Mouse (Mus musculus) small intestine, adult 2 months (tissue): Measurements from ENCODE around the gene Cdh13. TPM values are rescaled to one million over a fixed set of nuclear protein-coding genes. Genes with fewer than 3 reads are reported as not detected.
A peak's percentile ranks its signal among the peaks of the same experiment; 100 is the strongest.
"Not testable (repeated sequence)": the region's sequence is repeated elsewhere in the genome, so short reads cannot be mapped to it uniquely, and the experiment has no call there.

Experiments used
- H3K27ac ChIP-seq: fragments of 200-500 bp; 2 replicates; pipeline ENCODE4 v1.5.1; 2012; ENCODE audit warnings: low read depth, low read length, control low read depth, inconsistent platforms; ENCODE audit not compliant: insufficient read depth
- H3K27me3 ChIP-seq: fragments of 200-500 bp; 2 replicates; pipeline ENCODE4 v1.6.1; 2012; ENCODE audit warnings: mild to moderate bottlenecking, moderate library complexity, low read length, inconsistent platforms; ENCODE audit not compliant: control insufficient read depth, insufficient read depth
- H3K36me3 ChIP-seq: fragments of 200-500 bp; 2 replicates; pipeline ENCODE4 v1.6.1; 2012; ENCODE audit warnings: mild to moderate bottlenecking, low read length, control low read depth, inconsistent platforms; ENCODE audit not compliant: control insufficient read depth, insufficient read depth
- H3K4me1 ChIP-seq: fragments of 200-500 bp; 2 replicates; pipeline ENCODE4 v1.6.1; 2012; ENCODE audit warnings: low read length, inconsistent platforms, mixed read lengths; ENCODE audit not compliant: control insufficient read depth, insufficient read depth, insufficient read length
- H3K4me3 ChIP-seq: fragments of 200-500 bp; 2 replicates; pipeline ENCODE4 v1.5.1; 2012; ENCODE audit warnings: low read depth, mild to moderate bottlenecking, control low read depth, inconsistent platforms, low read length, moderate library complexity
- CTCF ChIP-seq: fragments of 200-500 bp; IDR thresholded peaks from 2 replicates; pipeline ENCODE4 v1.5.1; 2012; ENCODE audit warnings: low read depth, mild to moderate bottlenecking, control low read depth, inconsistent platforms, low read length, moderate library complexity, mixed read lengths; ENCODE audit not compliant: insufficient replicate concordance, insufficient read length; ENCODE audit errors: extremely low read depth
- POLR2A ChIP-seq: fragments of 200-500 bp; IDR thresholded peaks from 2 replicates; pipeline ENCODE4 v1.6.1; 2012; ENCODE audit warnings: low read depth, mild to moderate bottlenecking, control low read depth, inconsistent platforms, low read length, moderate library complexity
- WGBS: fragments of 180-500 bp; shearing (Covaris S2); methylation state at CpG from one replicate; pipeline ENCODE4 v1.1.7; 2018; 5-methylcytosine and 5-hydroxymethylcytosine counted together
- polyA plus RNA-seq: library from polyadenylated mRNA; depleted of rRNA; stranded (reverse); fragments of >200 nt; gene quantifications from 2 replicates; pipeline ENCODE4 v1.2.3, GENCODE M21; 2012

Gene Cdh13
- polyA plus RNA-seq, 1 experiment, result 4.6 TPM

DNA sequence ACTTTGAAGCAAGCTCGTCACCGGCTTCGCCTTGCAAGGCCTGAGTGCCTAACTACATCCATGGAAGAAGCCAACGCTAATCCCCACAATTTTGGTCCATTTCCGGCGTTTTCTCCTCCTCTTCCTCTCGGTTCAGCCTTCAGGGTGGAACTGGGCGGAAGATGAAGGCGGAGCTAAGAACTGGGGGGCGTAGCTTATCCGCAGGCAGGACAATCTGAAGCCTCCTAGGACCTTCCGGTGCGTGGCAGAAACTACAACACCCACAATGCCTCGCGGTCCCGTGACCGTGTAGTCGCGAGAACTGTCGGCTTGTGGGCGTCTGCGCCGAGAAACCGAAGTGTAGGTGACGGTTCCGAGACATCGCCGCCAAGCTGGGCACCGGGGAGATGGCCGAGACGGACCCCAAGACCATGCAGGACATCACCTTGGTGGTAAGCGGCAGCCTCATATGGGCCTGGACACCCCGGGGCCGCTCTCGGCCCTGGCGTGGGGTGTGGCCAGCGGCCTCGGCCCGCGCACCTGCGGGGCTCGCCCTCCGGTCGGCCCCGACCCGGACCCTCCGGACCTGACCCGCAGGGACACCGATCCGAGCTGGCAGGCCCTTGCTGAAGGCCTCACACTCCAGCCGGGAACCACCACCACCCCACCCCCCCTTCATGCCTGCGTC is 1060.8 kb downstream of the Cdh13 start, which contains the start of gene Hsbp1:
TSS of gene Hsbp1 (plus strand) at position 299 of the 667 bp plus-strand sequence.
- H3K4me1 ChIP-seq, result peaks cover 6% of the 10 kb centered on the region
- H3K4me3 ChIP-seq, result peak within 1 kb of the TSS; percentile 81
- H3K36me3 ChIP-seq, result peaks cover 24% of the 10 kb centered on the region
- TF ChIP-seq POLR2A (peak; percentile 43; the same call in 1 of the 2 replicates), CTCF (no peak)
- no peaks in the 10 kb centered on the region for H3K27me3 ChIP-seq
- WGBS, result 3% methylated on average over 52 of the region's 52 CpGs
- no peak within 1 kb of the TSS for H3K27ac ChIP-seq

GRCm38 (mm10) chr8:119345029-119345682 is 1061.6 kb downstream of the Cdh13 start:
- peaks cover 6% of the 10 kb centered on the region for H3K4me1 ChIP-seq
- TF ChIP-seq POLR2A (no peak), CTCF (no peak)
- H3K4me3 ChIP-seq, result peak overlapping the region; percentile 81
- peaks cover 26% of the 10 kb centered on the region for H3K36me3 ChIP-seq
- 41% methylated on average over 22 of the region's 22 CpGs for WGBS
- H3K27me3 ChIP-seq, result no peaks in the 10 kb centered on the region
- no peak overlapping the region for H3K27ac ChIP-seq

- WGBS, result 85% methylated on average over 15 of the region's 15 CpGs
- Histone ChIP-seq H3K27ac (no peak overlapping the region), H3K36me3 (peaks cover 26% of the 10 kb centered on the region), H3K27me3 (no peaks in the 10 kb centered on the region), H3K4me3 (peak overlapping the region; percentile 81; the same call in 1 of the 2 replicates), H3K4me1 (peaks cover 8% of the 10 kb centered on the region)
- no peak for TF ChIP-seq CTCF
- TF ChIP-seq POLR2A, result no peak
Observed at GRCm38 (mm10) chr8:119345683-119346075, 1062.1 kb downstream of the Cdh13 start.

- Histone ChIP-seq H3K4me3 (no peak overlapping the region), H3K27me3 (no peaks in the 10 kb centered on the region), H3K4me1 (peaks cover 2% of the 10 kb centered on the region), H3K36me3 (peaks cover 26% of the 10 kb centered on the region), H3K27ac (no peak overlapping the region)
- 93% methylated on average over 19 of the region's 19 CpGs for WGBS
- TF ChIP-seq CTCF, result no peak
- TF ChIP-seq POLR2A, result no peak
Observed at GRCm38 (mm10) chr8:119351647-119352046, 1068.1 kb downstream of the Cdh13 start.

DNA sequence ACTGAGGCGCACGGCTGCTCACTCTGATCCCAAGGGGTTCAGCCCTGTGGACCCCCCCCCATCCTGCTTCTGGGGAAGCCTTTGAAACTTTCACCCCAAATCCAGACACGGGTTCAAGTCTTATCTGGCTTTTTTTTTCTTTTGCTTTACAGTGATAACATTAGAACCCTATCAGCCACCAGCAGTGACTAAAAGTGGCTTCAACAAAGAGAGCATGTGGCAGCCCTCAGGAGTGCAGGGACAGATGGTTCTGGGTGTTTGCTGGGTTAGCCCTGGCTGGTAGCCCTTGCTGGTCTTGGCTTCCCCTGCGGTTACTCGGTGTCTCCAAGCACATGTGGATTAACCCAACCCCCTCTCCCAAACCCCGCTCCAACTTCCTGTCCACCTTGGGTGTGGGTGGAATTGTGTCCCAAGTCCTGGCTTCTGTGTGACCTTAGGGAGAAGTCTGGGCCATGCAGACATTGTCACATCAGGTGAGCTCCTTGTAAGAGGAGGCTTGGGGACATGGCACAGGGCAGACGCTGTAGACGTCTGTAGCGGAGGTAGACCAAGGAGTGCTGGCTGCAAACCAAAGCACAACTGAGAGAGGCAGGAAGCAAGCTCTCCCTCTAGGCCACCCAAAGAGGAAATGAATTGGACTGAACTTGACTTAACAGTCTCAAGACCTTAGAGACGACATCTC is 1069.6 kb downstream of the Cdh13 start:
- TF ChIP-seq CTCF (no peak), POLR2A (no peak)
- no peak overlapping the region for H3K27ac ChIP-seq
- 65% methylated on average over 10 of the region's 10 CpGs for WGBS
- H3K4me1 ChIP-seq, result peaks cover 2% of the 10 kb centered on the region
- H3K4me3 ChIP-seq, result no peak overlapping the region
- H3K36me3 ChIP-seq, result peaks cover 14% of the 10 kb centered on the region
- H3K27me3 ChIP-seq, result no peaks in the 10 kb centered on the region

- peaks cover 2% of the 10 kb centered on the region for H3K4me1 ChIP-seq
- H3K4me3 ChIP-seq, result no peak overlapping the region
- no peaks in the 10 kb centered on the region for H3K27me3 ChIP-seq
- WGBS, result 78% methylated on average over 6 of the region's 6 CpGs
- no peak overlapping the region for H3K27ac ChIP-seq
- H3K36me3 ChIP-seq, result peaks cover 11% of the 10 kb centered on the region
- TF ChIP-seq POLR2A, result no peak
- no peak for TF ChIP-seq CTCF
Observed at GRCm38 (mm10) chr8:119353659-119354023, 1070.1 kb downstream of the Cdh13 start.

- not testable (repeated sequence) for H3K4me1 ChIP-seq, H3K36me3 ChIP-seq
Observed at GRCm38 (mm10) chr8:119356631-119357030, 1073.1 kb downstream of the Cdh13 start.

More at GRCm38 (mm10) chr8:119356631-119357030, 1073.1 kb downstream of the Cdh13 start:
- 60% methylated on average over 5 of the region's 5 CpGs for WGBS
- not testable (repeated sequence) for H3K4me3 ChIP-seq, H3K27me3 ChIP-seq, H3K27ac ChIP-seq
- TF ChIP-seq CTCF, result peak; percentile 23; the same call in 1 of the 2 replicates
